Mouse (Mus musculus) heart, embryonic 11.5 days (tissue): ENCODE measurements around the gene Krt82. TPM values are rescaled to one million over a fixed set of nuclear protein-coding genes. Genes with fewer than 3 reads are reported as not detected.

Experiments used
- ATAC-seq: fragments of 200-750 bp; cut with Nextera tagmentation; replicated peaks from 2 replicates; pipeline ENCODE4 v1.8.0; 2017; ENCODE audit warnings: moderate library complexity; ENCODE audit not compliant: insufficient number of reproducible peaks, low FRiP score, low TSS enrichment
- H3K27ac ChIP-seq: fragments of 300-500 bp; sonication (generic); 2 replicates; pipeline ENCODE4 v1.5.1; 2014; ENCODE audit warnings: mild to moderate bottlenecking, low read depth, low read length
- H3K27me3 ChIP-seq: fragments of 300-500 bp; sonication (generic); 2 replicates; pipeline ENCODE4 v1.6.1; 2014; ENCODE audit warnings: mild to moderate bottlenecking, low read length, mixed read lengths; ENCODE audit not compliant: control insufficient read depth, insufficient read depth
- H3K36me3 ChIP-seq: fragments of 300-500 bp; sonication (generic); 2 replicates; pipeline ENCODE4 v1.6.1; 2014; ENCODE audit warnings: mild to moderate bottlenecking, low read length, moderate library complexity, mixed read lengths; ENCODE audit not compliant: control insufficient read depth, insufficient read depth
- H3K4me1 ChIP-seq: fragments of 300-500 bp; sonication (generic); 2 replicates; pipeline ENCODE4 v1.6.1; 2014; ENCODE audit warnings: low read length; ENCODE audit not compliant: control insufficient read depth, insufficient read depth
- H3K4me2 ChIP-seq: fragments of 300-500 bp; sonication (generic); 2 replicates; pipeline ENCODE4 v1.6.1; 2014; ENCODE audit warnings: mild to moderate bottlenecking, moderate library complexity
- H3K4me3 ChIP-seq: fragments of 300-500 bp; sonication (generic); 2 replicates; pipeline ENCODE4 v1.5.1; 2014; ENCODE audit warnings: low read depth, low read length
- H3K9ac ChIP-seq: fragments of 300-500 bp; sonication (generic); 2 replicates; pipeline ENCODE4 v1.6.1; 2014; ENCODE audit warnings: mild to moderate bottlenecking, low read depth, low read length, moderate library complexity
- H3K9me3 ChIP-seq: fragments of 300-500 bp; sonication (generic); replicated peaks from 2 replicates; pipeline ENCODE4 v1.6.1; 2016; ENCODE audit warnings: low read length; ENCODE audit not compliant: control insufficient read depth
- WGBS: fragments of 180-500 bp; shearing (Covaris S2); extraction: QIAGEN DNeasy Blood & Tissue Kit; methylation state at CpG from one replicate; pipeline ENCODE4 v1.1.7; 2014; ENCODE audit not compliant: insufficient replicate concordance; 5-methylcytosine and 5-hydroxymethylcytosine counted together
- microRNA-seq: library from miRNA; unstranded; fragments of <30 nt; microRNA quantifications from one replicate; pipeline ENCODE4, GENCODE M21; 2016; ENCODE audit warnings: borderline number of aligned reads
- polyA plus RNA-seq: library from polyadenylated mRNA; unstranded; fragments of >200 nt; fragmentation: Nextera tagmentation; extraction: Ambion mirVana; gene quantifications from 2 replicates; pipeline ENCODE4 v1.2.1, GENCODE M21; 2014

Gene Krt82
- polyA plus RNA-seq, 1 experiment from 2014 or later: not detected

GRCm38 (mm10) chr15:101495266-101495665, 55.2 kb downstream of the Krt82 start:
- H3K4me3 ChIP-seq: no peak overlapping the region

GRCm38 (mm10) chr15:101494203-101494602, 56.3 kb downstream of the Krt82 start:
- WGBS: 64% methylated on average over 1 of the region's 1 CpGs
- H3K36me3 ChIP-seq: no peaks in the 10 kb centered on the region
- no peak overlapping the region for H3K4me2 ChIP-seq
- H3K27me3 ChIP-seq: no peaks in the 10 kb centered on the region
- 0 out of 2 replicates have a peak, but pooled peaks cover 3% of the 10 kb centered on the region for H3K4me1 ChIP-seq
- H3K9ac ChIP-seq: no peak overlapping the region
- no peaks in the 10 kb centered on the region for H3K9me3 ChIP-seq
- H3K4me3 ChIP-seq: no peak overlapping the region
- ATAC-seq: no peak
- H3K27ac ChIP-seq: no peak overlapping the region

More at GRCm38 (mm10) chr15:101495266-101495665, 55.2 kb downstream of the Krt82 start:
- Histone ChIP-seq H3K9ac (no peak overlapping the region), H3K27ac (no peak overlapping the region), H3K9me3 (no peaks in the 10 kb centered on the region), H3K4me2 (no peak overlapping the region), H3K4me1 (0 out of 2 replicates have a peak, but pooled peaks cover 3% of the 10 kb centered on the region), H3K27me3 (no peaks in the 10 kb centered on the region), H3K36me3 (no peaks in the 10 kb centered on the region)
- 74% methylated on average over 8 of the region's 8 CpGs for WGBS
- no peak for ATAC-seq

- ATAC-seq: no peak
- H3K27me3 ChIP-seq: no peaks in the 10 kb centered on the region
- no peak overlapping the region for H3K27ac ChIP-seq
- no peaks in the 10 kb centered on the region for H3K9me3 ChIP-seq
- H3K9ac ChIP-seq: no peak overlapping the region
- no peaks in the 10 kb centered on the region for H3K36me3 ChIP-seq
- no peak overlapping the region for H3K4me3 ChIP-seq
- no peak overlapping the region for H3K4me2 ChIP-seq
- 88% methylated on average over 6 of the region's 6 CpGs for WGBS
- 0 out of 2 replicates have a peak, but pooled peaks cover 3% of the 10 kb centered on the region for H3K4me1 ChIP-seq
Observed at GRCm38 (mm10) chr15:101493713-101494112, 56.8 kb downstream of the Krt82 start.

DNA sequence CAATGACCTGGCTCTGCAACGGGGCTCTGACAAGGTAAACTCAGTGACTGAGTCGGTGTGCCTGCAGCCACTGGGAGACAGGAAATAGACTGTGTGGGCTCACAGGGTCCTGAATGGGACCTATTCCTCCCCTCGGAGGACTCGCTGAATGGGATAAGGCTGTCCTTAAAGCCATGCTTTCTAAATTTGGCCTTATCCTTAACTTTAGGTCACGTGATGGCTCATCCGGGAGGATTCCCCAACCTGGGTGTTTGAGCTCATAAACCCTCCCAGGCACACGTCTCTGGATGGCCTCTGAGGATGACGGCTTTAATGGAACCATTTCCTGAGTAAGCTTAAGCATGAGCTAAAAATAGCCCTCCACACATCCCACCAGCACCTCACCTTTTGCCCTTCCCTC, 57.7 kb downstream of the Krt82 start:
- 0 out of 2 replicates have a peak, but pooled peaks cover 3% of the 10 kb centered on the region for H3K4me1 ChIP-seq
- H3K36me3 ChIP-seq: no peaks in the 10 kb centered on the region
- no peak overlapping the region; the same call in 1 of the 2 replicates for H3K9ac ChIP-seq
- 27% methylated on average over 8 of the region's 8 CpGs for WGBS
- H3K4me2 ChIP-seq: no peak overlapping the region
- no peaks in the 10 kb centered on the region for H3K9me3 ChIP-seq
- no peaks in the 10 kb centered on the region for H3K27me3 ChIP-seq
- no peak for ATAC-seq
- no peak overlapping the region for H3K27ac ChIP-seq
- no peak overlapping the region for H3K4me3 ChIP-seq

GRCm38 (mm10) chr15:101491431-101491830, 59.0 kb downstream of the Krt82 start, which contains the start of gene Krt83:
Gene Krt83 (minus strand): TSS chr15:101491512.
- Histone ChIP-seq H3K9ac (no peak within 1 kb of the TSS), H3K9me3 (no peaks in the 10 kb centered on the region), H3K27me3 (no peaks in the 10 kb centered on the region), H3K4me2 (no peak within 1 kb of the TSS), H3K4me3 (no peak within 1 kb of the TSS), H3K36me3 (no peaks in the 10 kb centered on the region), H3K4me1 (0 out of 2 replicates have a peak, but pooled peaks cover 3% of the 10 kb centered on the region), H3K27ac (no peak within 1 kb of the TSS)
- no peak for ATAC-seq
- 89% methylated on average over 6 of the region's 6 CpGs for WGBS

Small RNA genes within 50 kb of the gene (microRNA-seq; reads per million reads assigned to microRNA genes)
- gene Gm44393 (not detected), gene Gm44460 (not detected)

Other genes starting within 250 kb of the Krt82 start
- 2.5 and 2.8 TPM in 2 replicates for gene Krt80, start 180.5 kb downstream of the Krt82 start, polyA plus RNA-seq
- gene Krt7, start 139.6 kb downstream of the Krt82 start, polyA plus RNA-seq: 23.8 and 25.8 TPM in 2 replicates
- not detected in 2 replicates for gene Krt87, start 111.9 kb downstream of the Krt82 start, polyA plus RNA-seq
- gene Krt88, start 102.9 kb downstream of the Krt82 start, polyA plus RNA-seq: not detected in 2 replicates
- gene Krt81, start 86.9 kb downstream of the Krt82 start, polyA plus RNA-seq: not detected in 2 replicates
- gene Krt86, start 77.2 kb downstream of the Krt82 start, polyA plus RNA-seq: not detected in 2 replicates
- gene Krt83, start 59.2 kb downstream of the Krt82 start, polyA plus RNA-seq: not detected in 2 replicates
- not detected in 2 replicates for gene Gm49425, start 33.4 kb downstream of the Krt82 start, polyA plus RNA-seq
- not detected in 2 replicates for gene Krt84, start 17.8 kb downstream of the Krt82 start, polyA plus RNA-seq
- gene Krt90, start 12.3 kb upstream of the Krt82 start, polyA plus RNA-seq: 0.16 TPM in 1 of 2 replicates, not detected in the other
- not detected in 2 replicates for gene Krt75, start 23.2 kb upstream of the Krt82 start, polyA plus RNA-seq
- gene Gm5414, start 77.5 kb upstream of the Krt82 start, polyA plus RNA-seq: not detected in 2 replicates
- not detected in 2 replicates for gene Gm5478, start 96.7 kb upstream of the Krt82 start, polyA plus RNA-seq
- not detected in 2 replicates for gene Krt6b, start 129.6 kb upstream of the Krt82 start, polyA plus RNA-seq
- not detected in 2 replicates for gene Krt6a, start 143.6 kb upstream of the Krt82 start, polyA plus RNA-seq
- gene Krt5, start 162.2 kb upstream of the Krt82 start, polyA plus RNA-seq: 0.13 and 0.23 TPM in 2 replicates
- gene Krt71, start 192.4 kb upstream of the Krt82 start, polyA plus RNA-seq: not detected in 2 replicates
- not detected in 2 replicates for gene Krt72, start 235.8 kb upstream of the Krt82 start, polyA plus RNA-seq